Mouse (Mus musculus): ENCODE data around the gene Ntsr1. TPM values are rescaled to one million over a fixed set of nuclear protein-coding genes. Genes with fewer than 3 reads are reported as not detected.

Gene Ntsr1
- polyA plus RNA-seq, 1 experiment: not detected

DNA sequence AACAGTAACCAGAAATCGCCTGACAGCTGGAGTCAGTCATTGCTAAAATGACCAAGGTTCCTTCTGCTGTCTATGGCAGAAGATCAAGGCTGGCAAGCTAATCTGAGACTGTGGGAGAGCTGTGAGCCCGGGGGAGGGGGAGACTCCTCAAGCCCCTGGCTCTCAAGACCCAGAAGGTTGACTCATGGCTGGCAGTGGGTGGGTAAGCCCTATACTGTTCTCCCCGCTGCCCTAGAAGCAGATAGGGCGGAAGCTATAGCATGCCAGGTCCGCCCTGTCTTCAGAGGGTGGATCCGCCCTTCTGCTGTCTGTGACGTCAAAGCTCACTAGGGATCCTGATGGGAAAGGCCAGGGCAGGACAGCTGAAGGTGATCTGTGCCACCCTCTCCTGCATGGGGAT, 30.4 kb downstream of the Ntsr1 start:
- no peak for TF ChIP-seq GATA1 (IDR thresholded peaks at IDR 0.05; ENCODE audit: low read length)

DNA sequence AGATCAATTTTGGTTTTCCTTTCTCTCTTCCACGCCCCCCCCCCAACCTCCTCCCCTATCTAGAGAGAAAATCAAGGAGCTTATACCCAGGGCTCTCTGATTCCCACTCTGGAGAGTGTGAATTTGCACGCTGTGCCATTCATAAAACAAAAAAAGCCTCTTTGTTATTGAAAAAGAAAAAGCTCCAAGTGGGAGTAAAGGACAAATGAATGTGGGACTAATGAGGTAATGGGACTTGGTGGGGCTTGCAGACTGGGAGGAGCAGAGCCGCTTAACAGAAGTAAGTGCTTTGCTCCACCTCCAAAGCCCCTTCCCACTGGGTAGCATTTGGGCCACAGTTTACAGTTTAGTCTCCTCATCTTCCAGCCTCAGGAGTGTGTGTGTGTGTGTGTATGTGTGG, 30.8 kb downstream of the Ntsr1 start:
- no peak for TF ChIP-seq GATA1 (IDR thresholded peaks at IDR 0.05; ENCODE audit: low read length)

DNA sequence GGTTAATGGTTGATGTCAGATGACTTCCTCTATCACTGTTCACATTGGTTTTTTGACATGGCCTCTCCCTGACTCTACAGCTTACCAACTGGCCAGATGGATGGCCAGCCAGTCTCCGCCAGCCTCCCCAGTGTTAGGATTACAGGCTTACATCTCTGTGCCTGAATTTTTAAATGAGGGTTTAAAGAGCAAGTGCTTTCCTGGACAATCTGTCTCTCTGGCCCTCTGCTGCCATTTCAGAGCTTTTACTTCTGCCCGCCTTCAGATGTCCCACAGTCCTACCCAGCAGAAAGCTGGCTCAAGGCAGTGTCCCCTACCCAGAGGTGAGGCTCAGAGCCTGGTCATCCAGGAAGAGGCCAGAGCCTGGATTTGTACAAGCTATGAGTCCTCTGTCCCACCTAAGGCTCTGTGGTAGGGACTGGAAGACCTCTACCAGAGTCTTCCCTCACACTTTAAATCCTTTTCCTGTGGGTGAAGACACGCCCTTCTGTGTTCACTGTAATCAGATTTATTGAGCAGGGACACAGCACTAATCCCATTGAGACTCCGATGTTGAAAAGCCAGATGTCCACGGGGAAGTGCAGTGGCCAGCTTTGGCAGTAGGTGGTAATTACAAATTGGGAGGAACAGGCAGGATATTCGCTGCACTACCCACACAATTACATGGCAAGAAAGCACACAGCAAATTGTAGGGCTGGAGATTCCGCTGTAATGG, 32.1 kb downstream of the Ntsr1 start:
- TF ChIP-seq GATA1 (IDR thresholded peaks at IDR 0.05; ENCODE audit: low read length): no peak

DNA sequence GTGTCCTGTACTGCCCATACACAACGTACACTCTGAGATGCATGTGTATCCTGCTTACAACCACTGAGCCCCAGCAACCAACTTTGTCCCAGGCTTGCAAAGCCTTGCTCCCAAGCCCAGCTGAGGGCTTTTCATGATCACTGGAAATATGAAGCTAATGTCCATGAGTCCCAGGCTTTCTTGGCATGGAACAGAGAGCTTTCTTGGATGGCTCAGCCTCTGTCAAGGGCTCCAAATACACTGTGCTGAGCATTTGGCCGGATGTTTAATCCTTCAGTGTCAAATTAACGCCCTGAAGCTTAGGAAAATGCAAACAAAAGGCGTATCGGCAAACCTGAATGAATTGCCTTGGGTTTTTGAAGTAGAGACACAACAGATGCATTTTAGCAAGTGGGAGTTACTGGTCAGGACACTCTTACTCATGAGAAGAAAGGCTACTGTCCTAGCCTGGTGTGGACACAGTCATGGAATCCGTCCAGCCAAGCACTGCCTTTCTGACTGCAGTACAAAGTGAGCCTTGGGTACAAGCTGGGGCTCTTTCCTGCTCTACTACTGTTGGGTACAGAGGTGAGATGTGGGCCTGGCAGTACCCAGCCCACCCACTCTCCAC, 32.7 kb downstream of the Ntsr1 start:
- no peak for TF ChIP-seq GATA1 (IDR thresholded peaks at IDR 0.05; ENCODE audit: low read length)

DNA sequence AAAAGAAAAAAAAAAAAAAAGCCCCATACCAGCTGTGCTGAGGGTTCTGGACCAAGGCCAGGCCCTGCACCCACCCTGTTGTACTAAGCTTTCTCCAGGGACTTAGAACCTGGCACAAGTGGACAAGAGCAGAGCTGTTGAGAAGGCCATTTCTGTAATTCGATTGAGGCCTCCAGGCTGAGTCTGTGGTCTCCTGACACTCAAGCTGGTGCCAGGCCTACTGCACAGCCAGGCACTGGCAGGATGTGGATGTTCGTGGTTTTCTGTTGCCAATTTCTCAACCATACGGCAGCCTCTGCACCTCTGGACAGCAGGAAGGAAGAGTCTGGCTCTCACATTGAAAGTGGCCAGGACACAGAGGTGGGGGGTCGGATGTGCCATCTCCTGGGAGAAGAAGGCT, 33.5 kb downstream of the Ntsr1 start:
- TF ChIP-seq GATA1 (IDR thresholded peaks at IDR 0.05; ENCODE audit: low read length): no peak

DNA sequence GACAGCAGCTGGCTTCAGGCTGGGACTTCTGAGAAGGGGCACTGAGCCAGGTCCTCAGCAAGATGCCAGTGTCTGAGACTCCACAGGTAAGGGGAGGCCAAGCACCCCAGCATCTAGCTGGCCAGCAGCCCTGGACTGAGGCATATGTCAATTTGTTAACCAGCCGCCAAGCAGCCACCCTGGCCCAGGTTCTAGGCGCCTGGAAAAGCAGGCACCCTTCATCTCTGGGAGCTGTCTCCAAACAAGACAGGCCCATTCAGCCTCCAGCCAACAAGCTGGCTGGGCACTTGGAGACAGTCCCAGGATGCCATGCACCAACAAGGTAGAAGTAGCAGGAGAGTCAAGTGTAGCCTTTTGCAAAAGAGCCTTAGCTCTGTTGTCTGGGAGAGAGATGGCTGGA, 43.9 kb downstream of the Ntsr1 start:
- no peak for TF ChIP-seq GATA1 (IDR thresholded peaks at IDR 0.05; ENCODE audit: low read length)

DNA sequence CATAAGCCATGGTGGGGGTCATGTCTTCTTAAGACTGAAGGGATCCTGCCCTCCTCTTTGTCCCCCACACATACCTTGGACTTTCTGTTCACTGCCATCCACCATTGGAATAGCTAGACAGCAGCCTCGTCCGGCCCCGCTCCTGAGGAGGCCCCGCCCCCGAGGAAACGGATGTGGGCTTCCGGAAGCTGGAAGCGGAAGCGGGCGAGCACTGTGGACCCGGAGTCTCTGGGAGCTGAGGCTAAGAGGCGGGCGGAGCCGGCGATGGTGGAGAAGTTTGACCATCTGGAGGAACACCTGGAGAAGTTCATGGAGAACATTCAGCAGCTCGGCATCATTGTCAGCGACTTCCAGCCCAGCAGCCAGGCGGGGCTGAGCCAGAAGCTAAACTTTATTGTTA, 45.3 kb downstream of the Ntsr1 start:
- TF ChIP-seq GATA1 (IDR thresholded peaks at IDR 0.05; ENCODE audit: low read length): no peak

DNA sequence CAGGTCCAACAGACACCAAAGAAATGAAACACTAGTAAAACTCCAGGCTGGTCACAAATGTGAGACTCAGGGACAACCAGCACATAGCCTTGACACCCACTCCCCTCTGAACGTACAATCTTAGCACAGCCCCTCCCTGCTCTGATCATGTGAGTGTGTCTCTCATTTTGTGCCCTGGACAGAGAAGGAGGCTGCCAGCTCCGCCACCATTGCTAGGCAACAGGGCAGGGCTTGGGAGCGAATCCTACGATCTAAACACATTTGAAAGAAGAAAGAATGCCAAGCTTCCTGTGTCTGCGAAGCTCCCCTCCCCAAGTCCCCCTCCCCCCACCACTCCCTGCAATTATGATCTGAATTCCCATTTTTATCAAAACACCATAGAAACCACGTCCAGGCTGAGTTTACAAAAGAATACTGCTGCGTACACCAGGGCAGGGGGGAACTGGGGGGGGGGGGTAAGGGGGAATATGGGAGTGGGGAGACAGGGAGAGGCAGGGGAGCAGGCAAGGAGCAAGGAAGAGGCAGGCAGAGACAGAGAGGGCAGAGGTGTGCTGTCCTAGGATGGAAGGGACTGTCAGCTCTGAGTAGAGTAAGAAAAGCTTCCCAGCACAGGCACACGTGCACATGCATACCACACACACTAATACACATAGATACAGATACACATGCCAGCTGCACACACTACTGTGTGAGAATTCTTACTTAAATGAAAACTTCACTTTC, 47.8 kb downstream of the Ntsr1 start:
- no peak for TF ChIP-seq GATA1 (IDR thresholded peaks at IDR 0.05; ENCODE audit: low read length)

DNA sequence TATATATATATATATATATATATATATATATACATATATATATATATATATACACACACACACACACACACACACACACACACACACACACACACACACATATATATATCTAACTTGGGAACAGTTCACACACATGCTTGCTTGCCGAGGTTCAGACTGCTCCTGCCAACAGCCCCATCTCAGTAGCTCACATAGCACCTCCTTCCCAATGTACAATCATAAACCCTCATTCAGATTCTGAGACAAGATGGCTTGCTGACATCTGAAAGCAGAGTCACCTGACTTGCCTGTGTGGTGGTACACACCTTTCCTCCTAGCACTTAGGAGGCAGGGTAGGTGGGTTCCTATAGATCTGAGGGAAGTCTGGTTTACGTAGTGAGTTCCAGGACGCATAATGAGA, 52.6 kb downstream of the Ntsr1 start:
- no peak for TF ChIP-seq GATA1 (IDR thresholded peaks at IDR 0.05; ENCODE audit: low read length)

DNA sequence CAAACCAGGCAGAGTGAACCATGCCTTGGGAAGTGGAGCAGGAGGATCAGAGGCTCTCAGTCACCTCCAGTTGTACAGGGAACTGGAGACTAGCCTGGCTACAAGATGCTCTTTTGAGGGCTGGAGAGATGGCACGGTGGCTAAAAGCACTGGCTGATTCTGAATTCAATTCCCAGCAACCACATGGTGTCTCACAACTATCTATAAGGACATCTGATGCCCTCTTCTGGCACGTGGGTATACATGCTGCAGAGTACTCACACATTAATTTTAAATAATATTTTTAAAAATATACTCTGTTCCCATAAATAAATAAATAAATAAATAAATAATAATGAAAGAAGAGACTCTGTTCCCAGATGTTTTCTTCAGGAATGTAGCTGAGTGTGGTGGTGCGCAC, 55.4 kb downstream of the Ntsr1 start:
- TF ChIP-seq GATA1 (IDR thresholded peaks at IDR 0.05; ENCODE audit: low read length): no peak

DNA sequence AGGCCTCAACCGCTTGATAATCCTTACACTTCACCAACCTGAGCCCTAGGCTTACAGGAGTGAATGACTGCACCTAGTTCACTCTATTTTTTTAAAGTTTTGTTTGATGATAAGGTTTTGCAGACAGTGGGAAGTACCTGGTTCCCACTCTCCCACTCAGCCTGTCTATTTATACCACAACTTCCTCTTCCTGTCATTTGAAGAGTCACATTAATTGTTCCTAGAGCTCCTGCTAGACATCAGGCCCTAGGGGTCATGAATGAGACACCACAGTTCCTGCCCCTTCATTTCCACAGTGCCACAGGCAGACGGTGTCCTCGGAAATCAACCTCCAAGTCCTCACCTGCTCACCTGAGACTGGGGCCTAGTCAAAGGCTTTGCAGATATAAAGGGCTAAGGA, 56.7 kb downstream of the Ntsr1 start:
- no peak for TF ChIP-seq GATA1 (IDR thresholded peaks at IDR 0.05; ENCODE audit: low read length)

DNA sequence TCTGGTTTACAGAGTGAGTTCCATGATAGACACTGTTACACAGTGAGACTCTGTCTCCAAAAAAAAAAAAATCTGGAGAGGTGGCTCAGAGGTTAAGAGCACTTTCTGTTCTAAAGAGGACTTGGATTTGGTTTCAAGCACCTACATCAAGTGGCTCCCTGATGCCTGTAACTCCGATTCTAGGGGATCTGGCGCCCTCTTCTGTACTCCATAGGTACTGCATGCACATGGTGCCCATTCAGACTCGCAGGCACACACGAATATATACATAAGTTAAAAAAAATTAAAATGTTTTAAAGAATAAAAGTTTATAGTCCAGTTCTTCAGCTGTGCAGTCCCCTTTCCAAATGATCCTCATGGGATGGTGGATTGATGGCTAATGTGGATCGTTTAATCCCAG, 60.5 kb downstream of the Ntsr1 start:
- TF ChIP-seq GATA1 (IDR thresholded peaks at IDR 0.05; ENCODE audit: low read length): no peak

DNA sequence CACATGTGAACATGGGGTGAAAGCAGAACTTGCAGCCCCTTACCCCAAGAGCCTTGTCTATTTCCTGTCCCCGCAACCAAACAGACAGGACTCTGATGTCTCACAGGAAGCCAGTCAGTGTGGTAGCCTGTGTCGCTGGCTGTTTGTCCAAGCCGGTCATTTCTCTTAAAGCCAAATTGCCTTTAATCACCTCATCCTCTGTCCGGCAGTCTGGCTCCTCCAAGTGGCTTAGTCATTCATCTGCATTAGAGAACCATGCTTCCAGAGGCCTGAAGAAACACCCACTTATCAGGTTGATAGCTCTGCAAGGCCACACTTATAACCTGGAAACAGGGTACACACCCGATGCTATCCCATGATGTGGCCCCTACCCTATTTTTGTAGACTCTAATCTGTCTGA, 62.4 kb downstream of the Ntsr1 start:
- no peak for TF ChIP-seq GATA1 (IDR thresholded peaks at IDR 0.05; ENCODE audit: low read length)

DNA sequence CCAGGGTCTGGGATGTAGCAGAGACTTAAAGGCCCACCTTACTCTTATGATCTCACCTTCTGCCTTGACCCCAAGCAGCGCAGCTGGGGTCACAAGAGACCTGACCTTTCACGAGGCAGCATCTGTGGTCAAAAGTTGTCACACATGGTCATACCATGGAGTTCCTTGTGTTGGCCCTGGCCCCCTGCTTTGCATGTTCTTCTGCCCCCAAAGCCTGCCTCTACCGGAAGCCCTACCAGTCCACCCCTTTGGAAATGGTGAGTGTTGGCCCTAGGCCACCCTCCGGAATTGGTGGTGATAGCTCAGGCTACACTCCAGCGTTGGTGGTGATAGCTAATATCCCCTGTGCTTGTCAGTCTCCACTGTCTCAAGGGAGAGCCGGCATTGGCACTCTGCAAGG, 63.5 kb downstream of the Ntsr1 start:
- TF ChIP-seq GATA1 (IDR thresholded peaks at IDR 0.05; ENCODE audit: low read length): no peak

DNA sequence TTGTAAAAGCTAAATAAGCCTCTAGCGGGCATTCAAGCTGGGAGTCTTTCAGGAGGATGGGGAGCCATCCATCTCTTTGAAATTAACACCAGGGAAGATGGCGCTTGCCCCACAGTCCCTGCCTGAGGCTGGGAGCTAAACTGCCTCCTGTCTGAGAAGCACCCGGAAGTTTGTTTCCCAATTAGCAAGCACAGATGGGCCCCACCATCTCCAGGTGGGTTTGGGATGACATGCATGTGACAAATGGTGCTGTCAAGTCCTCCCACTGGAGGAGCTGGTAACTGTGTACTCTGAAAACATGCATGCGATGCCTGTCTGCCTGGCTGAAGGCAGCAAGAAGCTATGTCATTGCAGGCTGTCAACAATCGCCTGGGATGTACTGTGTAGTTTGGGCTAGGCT, 64.1 kb downstream of the Ntsr1 start:
- TF ChIP-seq GATA1 (IDR thresholded peaks at IDR 0.05; ENCODE audit: low read length): no peak

DNA sequence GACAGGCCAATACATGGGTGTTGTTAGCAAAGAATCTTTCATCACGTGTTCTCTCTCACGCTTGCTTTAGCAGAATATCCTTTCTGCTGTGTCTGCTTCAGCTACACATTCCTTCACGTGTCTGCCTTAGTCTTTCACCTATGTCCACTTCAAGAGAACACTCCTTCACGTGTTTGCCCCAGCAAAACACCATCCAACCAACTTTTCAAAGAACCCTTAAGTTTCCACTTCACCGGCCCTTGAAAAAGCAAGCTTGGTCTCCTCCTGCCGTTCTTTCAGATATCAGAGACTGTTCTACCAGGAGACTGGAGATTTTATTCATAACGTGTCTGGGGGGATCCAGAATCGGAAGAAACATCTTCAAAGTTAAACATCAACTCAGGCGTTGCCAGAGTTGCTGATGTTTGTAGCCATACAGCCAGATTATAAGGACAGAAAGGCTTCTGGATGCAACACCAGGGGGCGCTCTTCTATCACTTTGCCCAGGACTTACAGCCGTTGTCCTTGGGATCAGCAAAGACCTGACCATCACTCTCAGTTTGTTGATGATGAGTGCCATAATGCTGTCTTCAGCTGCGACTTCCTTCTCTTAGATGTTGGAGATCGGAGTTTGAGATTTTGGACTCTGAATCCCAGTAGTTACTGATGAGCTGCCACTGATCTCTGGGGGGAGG, 66.6 kb downstream of the Ntsr1 start:
- no peak for TF ChIP-seq GATA1 (IDR thresholded peaks at IDR 0.05; ENCODE audit: low read length)
